Mouse (Mus musculus) layer of hippocampus, adult 18-20 months (tissue): ENCODE data around the gene Wdr74. TPM values are rescaled to one million over a fixed set of nuclear protein-coding genes. Genes with fewer than 3 reads are reported as not detected.
A peak's percentile ranks its signal among the peaks of the same experiment; 100 is the strongest.
"Not testable (repeated sequence)": the region's sequence is repeated elsewhere in the genome, so short reads cannot be mapped to it uniquely, and the experiment has no call there.

Source experiments
- DNase-seq, 2 experiments: peaks; one replicate each; pipeline ENCODE4 v3.0.0; 2022; ENCODE audit warnings: low spot score in 2 of 2
- total RNA-seq, 2 experiments: library from RNA; stranded (reverse); gene quantifications; 2 replicates each; pipeline ENCODE4 v1.2.3; 2021

Gene Wdr74
- total RNA-seq, 2 experiments from 2014 or later: 53.0 to 55.2 TPM

DNA sequence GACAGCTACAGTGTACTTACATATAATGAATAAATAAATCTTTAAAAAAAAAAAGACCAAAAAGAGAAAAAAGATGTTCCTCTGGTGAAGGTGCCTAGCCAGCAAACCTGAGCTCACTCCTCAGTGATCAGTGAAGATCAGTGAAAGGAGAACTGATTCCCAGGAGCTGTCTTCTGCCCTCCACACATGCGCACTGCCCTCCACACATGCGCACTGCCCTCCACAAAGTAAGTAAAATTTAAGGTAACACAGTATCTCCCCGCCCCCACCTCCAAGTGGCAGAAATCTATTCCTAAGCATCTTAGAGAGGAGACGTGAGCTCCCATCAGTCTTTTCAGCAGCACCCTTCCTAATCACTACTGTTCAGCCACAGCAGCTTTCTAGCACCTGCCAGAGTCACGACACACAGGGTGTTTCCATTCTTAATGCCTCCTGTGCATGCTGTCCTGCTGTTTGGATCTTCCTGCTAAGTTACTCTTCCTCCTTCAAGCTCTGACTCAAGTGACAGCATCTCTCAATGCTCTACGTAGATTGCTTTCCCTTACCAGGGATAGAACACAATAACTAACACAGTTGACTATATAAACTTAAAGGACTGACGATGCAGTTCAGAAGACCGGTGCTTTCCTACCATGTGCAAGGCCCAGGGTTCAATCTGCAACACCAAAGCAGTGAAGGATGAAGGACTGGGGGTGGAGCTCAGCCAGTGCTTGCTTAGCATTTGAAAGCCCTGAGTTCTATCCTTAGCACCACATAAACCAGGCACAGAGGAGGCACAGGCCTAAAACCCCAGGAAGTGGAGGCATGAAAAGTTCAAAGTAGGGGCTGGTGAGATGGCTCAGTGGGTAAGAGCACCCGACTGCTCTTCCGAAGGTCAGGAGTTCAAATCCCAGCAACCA, 19.5 kb upstream of the Wdr74 start:
- DNase-seq: no peak

DNA sequence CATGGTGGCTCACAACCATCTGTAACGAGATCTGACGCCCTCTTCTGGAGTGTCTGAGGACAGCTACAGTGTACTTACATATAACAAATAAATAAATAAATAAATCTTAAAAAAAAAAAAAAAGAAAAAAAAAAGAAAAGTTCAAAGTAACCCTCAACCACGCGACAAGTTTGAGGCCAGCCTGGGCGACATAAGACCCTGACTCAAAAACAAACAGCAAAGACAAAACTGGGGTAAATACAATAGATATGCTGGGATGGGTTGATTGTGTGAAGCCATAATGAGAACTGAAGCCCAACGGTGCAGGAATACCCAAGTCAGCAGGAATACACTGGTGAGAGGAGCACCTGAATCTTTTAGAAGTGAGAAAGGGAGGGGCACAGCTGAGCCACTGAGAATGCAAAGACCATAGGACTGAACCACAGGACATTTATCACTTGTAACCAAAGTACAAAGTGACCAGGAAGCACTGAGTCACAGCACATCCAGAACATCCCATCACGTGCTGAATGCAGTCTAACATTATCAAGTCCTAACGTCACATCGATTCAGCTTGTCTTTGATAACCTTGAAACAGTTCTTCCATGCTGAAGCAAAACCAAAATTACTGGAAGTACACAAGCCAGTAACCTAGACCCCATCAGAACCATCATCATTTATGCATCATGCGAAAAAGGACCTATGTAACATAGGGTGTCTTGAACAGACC, 18.7 kb upstream of the Wdr74 start:
- DNase-seq: no peak

DNA sequence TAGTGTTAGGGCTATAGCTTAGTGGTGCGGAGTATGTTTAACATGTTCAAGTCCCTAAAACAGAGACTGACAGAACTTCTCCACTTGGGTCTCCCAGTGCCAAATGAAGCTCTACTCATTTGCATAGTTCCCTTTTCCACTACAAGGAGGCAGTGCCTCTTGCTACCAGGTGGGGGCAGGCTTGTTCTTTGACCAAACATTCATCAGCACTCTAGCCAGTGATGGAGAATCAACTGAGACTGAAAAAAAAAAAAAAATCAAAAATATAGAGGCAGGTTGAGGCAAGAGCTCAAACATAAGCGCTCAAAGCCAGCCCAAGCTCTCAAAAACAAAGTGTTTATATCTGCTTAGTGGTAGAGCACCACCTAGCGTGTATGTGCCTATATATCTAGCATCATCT, 17.3 kb upstream of the Wdr74 start:
- DNase-seq: peak in 1 of 2 experiments; percentile 69

DNA sequence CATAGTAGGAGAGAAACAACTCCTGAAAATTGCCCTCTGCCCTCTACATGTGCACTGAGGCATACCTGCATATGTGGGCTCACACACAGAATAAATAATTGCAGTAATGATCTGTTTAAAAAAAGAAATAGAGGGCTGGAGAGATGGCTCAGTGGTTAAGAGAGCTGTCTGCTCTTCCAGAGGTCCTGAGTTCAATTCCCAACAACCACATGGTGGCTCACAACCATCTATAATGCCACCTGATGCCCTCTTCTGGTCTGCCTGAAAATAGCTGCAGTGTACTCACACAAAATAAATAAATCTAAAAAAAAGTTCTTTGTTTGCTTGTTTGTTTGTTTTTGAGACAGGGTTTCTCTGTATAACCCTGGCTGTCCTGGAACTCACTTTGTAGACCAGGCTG, 16.6 kb upstream of the Wdr74 start:
- not testable (repeated sequence) for DNase-seq

DNA sequence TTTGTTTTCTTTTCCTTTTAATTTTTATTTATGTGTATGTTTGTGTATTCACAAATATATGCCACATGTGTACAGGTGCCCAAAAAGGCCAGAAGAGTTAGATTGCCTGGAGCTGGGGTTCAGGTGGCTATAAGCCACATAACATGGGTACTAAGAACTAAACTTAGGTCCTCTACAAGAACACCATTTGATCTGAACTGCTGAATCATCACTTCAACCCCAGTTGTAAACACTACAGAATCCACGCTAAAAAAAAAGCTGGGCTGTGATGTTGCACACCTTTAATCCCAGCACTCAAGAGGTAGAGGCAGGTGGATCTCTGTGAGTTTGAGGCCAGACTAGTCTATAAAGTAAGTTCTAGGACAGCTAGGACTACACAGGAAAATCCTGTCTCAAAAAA, 14.2 kb upstream of the Wdr74 start:
- no peak for DNase-seq

DNA sequence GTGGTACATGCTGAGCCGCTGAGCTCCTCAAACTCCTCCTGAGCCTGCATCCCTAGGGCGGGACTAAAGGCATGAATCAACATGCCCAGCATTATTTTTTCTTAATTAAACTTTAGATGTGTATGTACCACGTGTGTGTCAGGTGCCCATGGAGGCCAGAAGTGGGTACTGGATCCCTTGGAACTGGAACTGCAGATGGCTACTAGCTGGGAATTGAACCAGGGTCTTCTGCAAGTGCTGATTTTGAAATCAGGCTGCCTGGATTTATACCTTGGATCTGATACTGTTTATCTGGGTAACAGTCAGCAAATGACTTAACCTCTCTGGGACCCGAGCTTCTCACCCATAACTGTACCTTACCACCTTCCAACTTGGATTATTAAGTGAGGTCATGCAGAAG, 13.6 kb upstream of the Wdr74 start:
- no peak for DNase-seq

DNA sequence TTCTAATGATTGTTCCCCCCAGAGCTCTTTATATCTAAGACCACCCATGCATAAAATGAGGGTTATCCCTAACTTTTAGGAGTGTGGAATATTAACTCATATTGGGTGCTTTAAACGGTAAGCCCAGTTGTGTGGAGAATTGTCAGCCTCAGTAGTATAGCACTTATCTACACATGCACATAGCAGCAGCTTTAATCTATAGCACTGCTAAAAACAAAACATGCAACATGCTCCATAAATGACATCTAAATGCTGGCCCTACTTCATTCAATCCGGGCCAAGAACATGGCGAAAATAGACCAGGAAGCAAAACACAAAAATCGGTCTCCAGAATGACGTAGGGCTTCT, 13.1 kb upstream of the Wdr74 start:
- DNase-seq: no peak

DNA sequence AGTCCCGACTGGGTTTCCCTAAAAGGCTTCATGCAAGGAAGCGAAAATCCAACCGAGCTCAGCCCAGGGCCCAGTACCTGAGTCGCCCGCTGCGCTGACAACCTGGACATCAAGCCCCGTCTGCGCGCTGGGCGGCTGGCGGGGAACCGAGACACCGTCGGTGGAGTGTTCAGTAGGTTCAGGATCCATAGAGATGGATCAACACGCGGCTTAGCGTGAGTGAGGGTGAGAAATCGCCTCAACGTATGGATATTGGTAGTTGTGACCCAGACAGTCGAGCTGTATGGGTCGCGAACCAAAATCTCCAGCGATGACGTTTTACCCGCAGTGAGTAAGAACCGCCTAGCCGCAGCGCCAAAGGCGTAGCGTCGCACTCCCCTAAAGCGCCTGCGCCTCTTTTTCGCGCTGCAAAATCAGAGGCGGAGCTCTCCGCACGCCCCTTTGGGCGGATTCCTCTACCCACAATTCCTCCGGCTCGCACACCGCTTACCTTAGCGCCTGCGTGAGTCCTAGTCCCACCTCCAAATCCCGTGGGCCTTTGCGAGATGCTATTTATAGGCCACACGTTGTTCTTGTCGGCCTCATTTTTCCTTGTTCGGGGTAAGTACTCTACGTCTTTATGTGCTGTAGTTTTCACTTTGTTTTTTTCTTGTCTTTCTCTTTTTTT, 12.6 kb upstream of the Wdr74 start, which contains the start of gene Slc3a2:
Slc3a2 (minus strand) TSS at position 463 of the 667 bp plus-strand sequence.
- DNase-seq: peak; percentile 98

DNA sequence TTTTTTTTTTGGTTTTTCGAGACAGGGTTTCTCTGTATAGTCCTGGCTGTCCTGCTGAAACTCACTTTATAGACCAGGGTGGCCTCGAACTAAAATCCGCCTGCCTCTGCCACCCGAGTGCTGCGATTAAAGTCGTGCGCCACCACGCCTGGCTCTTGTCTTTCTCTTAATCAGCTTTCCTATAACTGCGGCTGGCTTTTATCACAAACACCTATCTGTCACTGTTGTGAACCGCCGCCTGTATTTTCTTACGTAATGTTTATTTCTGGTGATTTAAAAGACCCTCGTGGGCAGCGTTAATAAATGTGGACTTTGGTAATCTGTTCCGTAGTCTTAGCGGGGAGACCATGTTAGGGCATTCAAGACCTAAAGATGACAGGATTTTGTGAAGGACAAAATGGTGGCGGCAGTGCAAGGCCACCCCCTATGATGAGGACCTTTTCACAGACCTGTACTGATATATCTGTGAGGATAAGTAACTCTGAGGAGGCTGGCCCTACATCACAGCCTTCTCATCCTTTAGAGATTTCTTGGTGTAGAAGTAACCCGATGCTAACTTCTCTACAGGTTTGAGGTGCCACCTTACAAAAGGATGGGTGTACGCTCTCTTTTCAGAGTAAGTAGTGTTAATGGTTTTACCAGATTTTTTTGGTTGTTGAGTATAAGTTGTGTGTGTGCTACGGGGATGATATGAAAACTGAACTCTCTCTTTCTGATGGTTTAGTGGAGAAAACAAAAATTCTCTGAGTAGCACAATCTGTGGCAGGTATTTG, 11.9 kb upstream of the Wdr74 start:
- no peak for DNase-seq

DNA sequence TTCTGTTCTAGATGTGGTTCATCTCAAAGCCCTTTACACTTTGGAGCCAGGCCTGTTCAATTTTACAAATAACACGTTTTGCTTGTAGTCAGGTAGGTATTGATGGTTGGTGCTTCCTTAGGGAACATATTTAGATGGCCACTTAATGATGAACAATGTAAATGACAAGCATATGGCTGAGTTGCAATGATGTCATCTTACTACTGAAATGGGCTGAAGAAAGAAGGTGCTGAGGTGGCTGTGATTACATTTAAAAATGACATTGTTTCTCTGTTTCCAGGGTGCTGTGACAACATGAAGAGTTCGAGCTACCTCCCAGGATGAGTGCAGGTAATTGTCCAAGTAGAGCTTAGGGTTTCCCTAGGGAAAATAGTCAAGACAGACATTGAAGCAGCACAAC, 11.2 kb upstream of the Wdr74 start:
- DNase-seq: no peak

DNA sequence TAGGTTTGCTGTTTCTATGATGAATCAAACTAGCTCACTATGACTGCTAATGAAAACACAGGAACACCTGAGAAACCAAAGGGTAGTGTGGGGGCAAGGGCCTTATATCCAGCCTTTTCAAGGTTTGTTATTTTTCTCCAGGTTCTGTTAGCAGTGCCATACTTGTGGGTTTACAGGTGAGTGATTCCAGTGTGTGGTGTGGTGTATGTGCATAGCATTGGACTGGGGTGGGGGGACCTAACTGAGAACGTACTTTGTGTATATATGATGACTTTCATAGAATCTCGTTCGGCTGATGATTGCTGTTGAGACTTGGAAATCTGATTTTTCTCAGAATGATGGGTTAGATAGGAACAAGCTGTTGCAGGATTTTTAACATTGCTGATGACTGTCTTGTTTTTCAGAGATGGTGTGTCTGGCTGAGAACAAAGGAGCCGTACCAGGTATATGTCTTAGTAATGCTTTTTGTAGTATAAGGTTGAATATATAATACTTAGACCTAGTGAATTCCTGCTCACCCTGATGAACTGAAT, 10.5 kb upstream of the Wdr74 start:
- no peak for DNase-seq

DNA sequence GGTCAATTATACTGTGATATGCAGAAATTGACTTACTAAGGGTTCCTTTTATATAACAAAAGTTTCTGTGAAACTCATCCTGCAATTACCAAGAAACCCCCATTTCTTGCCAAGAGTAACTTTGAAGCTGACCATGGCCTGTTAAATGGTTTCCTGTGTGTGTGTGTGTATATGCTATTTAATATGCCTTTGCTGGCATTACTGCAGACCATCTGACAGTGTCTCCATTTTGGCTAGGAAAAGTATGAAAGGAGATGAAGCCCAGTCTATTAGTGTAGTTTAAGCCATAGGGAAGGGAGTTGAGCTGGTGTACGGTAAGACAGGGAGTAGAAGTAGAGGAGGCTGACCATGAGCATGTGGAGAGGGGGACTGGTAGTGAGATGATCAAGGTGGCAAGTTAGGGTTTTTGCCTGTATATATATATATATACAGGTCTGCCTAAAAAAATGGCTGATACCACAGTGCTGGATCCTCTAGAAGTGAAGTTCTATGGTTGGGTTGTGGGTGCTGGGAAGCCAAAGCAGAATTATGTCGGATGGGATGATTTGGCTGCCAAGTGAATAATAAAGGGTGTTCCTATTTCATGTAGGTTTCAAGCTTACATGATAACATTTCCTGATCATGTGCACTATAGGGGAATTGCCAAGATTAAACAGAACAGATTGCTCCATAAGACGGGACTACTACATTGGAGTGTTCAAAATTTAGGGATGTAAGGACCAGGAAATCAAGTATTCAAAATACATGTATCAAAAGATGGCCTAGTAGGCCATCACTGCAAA, 8.8 kb upstream of the Wdr74 start:
- no peak for DNase-seq

DNA sequence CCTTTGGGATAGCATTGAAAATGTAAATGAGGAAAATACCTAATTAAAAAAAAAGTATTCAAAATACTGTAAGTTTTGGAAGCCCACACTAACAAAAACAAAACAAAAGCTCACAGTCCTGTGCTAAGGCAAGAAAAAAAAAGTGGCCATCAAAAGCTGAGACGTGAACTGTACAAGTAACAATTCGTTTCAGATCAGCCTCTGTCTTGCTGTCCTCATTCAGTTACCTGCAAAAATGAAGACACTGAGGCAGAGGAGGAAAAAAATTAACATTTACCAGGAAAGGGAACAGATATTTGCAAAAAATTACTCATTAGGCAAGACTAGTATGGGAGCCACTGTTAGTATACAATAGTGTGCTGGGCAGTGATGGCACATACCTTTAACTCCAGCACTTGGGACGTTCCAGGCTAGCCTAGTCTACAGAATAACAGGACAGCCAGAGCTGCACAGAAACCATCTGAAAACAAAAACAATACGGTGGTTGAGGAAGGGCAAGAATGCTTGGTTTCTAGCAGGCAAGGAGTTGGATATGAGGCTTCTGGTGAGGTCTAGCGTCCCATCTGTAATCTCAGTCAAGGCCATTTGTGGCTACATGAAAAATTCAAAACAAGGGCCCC, 8.0 kb upstream of the Wdr74 start:
- DNase-seq: no peak

DNA sequence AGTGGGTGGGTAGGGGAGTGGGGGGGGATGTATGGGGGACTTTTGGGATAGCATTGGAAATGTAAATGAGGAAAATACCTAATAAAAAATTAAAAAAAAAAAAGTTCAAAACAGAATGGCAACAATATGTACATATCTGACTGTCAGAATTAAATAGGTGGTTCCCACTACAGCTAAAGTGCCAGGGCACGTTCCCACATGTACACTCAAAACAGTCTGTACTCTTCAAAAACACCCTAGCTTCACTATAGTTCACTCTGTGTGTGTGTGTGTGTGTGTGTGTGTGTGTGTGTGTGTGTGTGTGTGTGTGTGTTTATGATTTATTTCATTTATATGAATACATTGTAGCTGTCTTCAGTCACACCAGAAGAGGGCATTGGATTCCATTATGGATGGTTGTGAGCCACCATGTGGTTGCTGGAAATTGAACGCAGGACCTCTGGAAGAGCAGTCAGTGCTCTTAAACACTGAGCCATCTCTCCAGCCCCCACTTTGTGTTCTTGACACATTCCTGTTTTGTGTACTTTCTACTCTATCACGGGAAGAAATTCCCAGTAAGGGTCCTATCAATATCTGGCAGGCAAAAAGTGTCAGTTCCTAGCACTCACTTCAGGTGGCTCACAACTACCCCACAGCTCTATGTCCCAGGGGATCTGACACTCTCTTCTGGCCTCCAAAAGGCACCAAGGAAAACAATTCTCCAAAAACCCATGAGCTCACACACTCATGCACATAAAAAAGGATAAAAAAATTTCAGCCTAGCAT, 7.1 kb upstream of the Wdr74 start:
- DNase-seq: not testable (repeated sequence)

DNA sequence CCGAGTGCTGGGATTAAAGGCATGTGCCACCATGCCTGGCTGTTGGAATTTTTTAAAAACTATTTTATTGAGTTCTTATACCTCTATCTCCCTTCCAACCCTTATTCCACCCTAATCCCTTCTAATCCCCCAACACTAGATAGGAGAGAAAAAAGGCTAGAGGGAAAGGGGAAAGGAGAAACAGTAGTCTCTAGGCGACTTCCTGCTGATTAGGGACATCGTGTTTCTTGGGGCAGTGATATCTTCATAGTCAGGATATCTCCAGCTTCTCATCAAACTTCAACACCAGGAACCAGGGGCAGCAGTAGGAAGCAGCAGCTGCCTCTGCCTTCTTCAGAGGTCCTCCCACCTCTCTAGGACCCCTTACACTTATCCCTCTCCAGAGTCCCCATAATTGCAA, 1.3 kb upstream of the Wdr74 start:
- no peak for DNase-seq

DNA sequence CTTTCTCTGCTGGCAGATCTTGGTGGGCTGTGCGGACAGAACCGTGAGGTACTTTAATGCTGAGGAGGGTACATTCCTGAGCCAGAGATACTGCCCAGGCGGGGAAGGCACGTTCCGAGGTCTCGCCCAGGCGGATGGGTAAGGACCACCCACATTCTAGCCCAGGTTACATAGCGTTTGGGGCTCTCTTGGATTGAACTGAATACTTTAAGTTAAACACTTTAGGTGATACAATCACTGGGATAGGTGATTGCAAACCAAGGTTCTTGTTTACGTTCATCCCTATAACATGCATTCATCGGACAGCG, 487 bp downstream of the Wdr74 start:
- DNase-seq: no peak

DNA sequence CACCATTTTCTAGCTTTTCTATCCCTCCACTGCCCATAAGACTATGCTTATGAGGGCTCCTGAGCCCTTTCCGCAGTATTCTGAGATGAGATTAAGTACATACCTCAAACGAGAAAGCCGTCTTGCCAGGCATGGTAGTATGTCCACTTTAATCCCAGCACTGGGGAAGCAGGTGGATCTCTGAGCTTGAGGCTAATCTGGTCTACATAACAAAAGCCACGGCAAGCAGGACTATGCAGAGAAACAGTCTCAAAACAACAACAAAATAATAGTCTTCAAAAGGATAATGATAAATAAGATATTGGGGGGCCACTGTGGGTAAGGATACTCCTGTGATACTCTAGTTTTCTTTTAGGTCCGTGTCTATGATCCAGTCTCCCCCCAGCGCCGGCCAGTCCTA, 3.3 kb downstream of the Wdr74 start:
- no peak for DNase-seq

DNA sequence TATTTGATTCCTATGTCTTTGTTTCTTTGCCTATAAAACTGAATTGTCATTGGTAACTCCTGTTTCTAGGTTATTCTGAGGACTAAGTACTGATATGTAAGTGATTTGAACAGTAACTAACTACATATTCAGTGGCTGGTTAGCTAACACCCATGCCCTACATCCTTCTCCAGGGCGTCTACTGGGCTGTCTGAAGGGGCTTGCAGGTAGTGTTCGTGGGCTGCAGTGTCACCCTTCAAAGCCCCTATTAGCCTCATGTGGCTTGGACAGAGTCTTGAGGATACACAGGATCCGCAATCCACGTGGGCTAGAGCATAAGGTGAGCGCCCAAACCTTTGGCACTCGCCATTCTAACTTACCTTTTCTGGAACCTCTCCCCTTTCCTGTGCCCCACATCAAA, 4.0 kb downstream of the Wdr74 start:
- DNase-seq: no peak

DNA sequence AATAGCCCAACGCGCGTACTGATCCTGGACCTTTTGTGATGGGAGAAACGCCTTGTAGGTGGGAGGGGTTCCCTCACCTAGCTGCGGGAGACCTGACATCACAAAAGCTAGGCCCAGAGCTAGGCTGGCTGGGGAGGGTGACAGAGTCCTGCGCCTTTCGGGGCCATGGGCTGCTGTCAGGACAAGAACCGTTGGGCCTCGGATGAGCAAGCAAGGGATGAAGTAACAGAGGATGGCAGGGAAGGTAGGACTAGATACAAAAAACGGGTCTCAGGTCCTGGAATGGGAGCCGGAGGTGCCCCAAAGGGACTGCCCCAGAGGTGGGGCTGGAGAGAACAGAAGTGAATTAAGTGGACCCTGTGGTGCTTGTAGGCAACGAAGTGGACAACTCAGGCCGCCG, 5.0 kb downstream of the Wdr74 start, which contains the start of gene 1700092M07Rik:
1700092M07Rik (plus strand) TSS at position 116 of the 400 bp plus-strand sequence.
- DNase-seq: no peak
